Mouse (Mus musculus): ENCODE data around the gene Ttc17.

Ttc17 gene

DNA sequence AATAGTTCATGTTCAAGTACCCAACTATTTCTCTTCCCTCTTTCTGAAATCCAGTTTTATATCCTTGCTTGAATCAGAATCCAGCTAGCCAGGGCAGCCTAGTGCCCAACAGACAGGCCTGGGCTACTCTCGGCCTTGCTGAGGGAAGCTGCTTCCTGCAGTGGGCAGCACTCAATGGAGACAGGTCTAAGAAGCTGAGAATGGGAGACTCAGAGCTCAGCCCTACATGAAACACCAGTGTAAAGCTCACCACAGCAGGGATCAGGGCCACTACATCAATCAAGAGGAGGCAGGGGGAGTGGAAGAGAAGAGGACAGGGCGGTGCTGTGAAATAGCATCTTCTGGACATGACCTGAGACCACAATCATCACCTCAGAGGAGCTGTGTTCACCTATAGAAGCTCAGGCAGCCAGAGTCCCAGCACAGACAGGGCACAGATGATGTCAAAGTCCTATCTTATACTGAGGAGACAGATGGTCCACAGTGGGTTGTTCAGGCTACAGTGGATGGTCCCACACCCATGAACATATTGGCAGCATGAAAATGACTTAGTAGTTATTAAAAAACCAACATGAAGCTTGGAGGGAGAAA lies 25.3 kb downstream of the Ttc17 start:
- no peak for DNase-seq (ENCODE audit: low spot score in 2 of 2)

DNA sequence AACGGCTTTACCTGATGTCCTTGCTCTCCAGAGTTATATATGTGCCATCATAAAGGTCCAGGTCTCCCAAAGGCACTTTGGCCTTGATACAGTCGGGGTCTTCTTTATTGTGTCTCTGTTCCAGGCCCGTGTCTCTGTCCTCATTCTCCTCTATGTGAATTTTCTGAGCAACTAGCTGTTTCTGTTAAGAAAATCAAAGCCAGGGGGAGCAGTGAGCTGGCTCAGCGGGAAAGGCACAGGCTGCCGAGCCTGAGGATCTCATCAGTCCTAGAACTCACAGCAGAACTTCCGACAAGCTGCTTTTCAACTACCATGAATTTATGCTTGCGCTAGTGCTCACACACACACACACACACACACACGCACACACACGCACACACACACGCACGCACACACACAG lies 27.8 kb downstream of the Ttc17 start:
- no peak for DNase-seq (ENCODE audit: low spot score in 2 of 2)

DNA sequence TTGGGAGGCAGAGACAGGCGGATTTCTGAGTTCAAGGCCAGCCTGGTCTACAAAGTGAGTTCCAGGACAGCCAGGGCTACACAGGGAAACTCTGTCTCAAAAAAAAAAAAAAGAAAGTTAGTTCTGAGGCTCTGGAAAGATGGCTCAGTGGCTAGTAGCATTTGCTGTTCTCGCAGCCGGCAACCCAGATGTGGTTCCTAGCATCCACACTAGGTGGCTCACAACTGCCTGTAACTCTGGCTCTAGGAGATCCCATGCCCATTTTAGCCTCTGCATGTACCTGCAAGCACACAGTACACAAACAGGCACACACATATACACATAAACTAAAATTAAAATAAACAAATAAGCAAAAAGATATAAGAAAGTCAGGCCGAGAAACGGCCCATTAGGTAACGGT lies 35.4 kb downstream of the Ttc17 start:
- DNase-seq (ENCODE audit: low spot score in 2 of 2) = peak in 1 of 2 experiments; percentile 10

- DNase-seq (ENCODE audit: low spot score in 2 of 2) = no peak
These were observed 42.7 kb downstream of the Ttc17 start for GRCm38 (mm10) chr2:94363821-94364220.

DNA sequence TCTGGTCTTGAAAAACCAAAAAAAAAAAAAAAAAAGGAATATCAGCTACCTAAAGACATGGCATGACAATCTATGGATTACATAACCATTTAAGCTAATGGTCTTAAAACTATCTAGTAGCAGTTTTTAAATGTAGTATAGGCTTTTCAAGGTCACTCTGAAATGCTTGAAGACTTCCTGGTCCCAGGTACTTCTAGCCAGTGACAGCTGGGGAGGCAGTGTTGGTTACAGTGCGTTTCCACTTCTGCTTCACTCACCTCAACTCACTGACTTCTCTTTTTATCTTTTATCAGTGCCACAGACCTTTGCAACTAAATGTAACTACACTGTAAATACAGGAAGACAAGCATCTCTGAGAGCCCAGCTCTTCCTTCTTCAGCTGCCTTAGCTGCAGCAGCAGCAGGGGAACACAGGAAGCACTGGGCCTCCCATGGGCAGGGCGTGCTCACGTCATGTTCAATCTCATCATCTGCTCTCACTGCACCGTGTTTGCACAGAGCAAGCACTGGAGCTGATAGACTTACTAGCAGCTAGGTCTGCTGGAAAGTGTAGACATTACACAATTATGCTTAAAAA lies 46.0 kb downstream of the Ttc17 start:
- DNase-seq (ENCODE audit: low spot score in 2 of 2) = peak in 1 of 2 experiments; percentile 6

DNA sequence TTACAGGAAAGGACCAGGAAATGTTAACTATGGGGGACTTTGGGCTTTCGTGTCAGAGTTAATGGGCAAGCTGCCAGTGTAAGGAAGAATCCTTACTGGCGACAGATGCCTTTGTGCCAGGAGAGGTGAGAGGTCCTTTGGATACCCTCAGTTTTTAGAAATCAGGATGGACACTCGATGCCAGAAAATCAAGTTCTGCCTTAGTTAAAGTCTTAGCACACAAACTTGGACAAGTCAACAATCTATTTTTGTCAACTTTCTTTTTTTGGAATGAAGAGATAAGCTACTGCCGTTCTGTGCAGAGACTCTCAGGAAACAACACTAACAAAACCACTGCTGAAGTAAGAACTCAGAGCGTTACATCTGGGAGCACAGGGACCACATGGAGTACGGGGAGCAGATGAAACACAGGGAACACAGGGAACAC lies 58.3 kb downstream of the Ttc17 start:
- DNase-seq (ENCODE audit: low spot score in 2 of 2) = no peak

- no peak for DNase-seq (ENCODE audit: low spot score in 2 of 2)
These were observed 59.7 kb downstream of the Ttc17 start for GRCm38 (mm10) chr2:94346746-94347145.

GRCm38 (mm10) chr2:94344624-94345023 lies 61.9 kb downstream of the Ttc17 start:
- no peak for DNase-seq (ENCODE audit: low spot score in 2 of 2)

DNA sequence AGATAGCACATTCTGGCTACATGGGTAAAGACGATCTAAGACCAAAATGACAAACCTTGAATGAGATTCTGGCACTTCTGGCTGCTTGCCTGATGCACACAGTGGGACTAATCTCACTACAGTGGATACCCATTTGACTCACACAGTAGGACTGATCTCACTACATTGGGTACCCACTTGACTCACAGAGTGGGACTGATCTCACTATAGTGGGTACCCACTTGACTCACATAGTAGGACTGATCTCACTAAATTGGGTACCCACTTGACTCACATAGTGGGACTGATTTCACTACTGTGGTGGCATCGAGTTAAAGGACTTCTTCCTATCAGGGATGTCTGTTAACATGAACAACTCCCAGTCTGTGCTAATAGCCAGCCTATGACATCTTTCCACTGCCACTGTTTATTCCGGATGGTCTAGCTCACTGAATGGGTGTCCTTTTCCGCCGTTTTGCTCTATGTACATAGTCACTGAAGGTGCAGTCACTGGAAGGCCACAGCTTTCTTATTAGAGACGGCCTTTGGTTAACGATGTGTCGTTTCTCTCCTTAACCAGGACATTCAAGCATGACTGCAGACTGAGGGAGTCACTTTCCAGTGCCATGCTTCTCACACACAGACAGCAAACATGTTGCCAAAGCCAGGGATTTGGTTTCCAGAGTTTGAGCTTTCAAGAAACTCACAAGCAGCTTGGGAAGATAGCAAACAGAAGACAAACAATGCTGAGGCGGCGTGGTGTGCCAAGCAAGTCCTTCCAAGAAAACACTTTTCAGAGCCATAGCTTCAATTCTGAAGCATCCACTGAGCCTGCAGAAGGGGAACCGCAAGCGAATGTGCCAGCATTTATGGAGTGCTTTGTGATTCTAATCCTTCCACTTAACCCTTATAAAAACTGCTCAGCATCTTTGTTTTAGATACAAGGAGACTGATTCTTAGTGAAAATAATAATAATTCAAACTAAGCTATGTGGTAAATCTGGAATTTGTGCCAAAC lies 62.9 kb downstream of the Ttc17 start:
- DNase-seq (ENCODE audit: low spot score in 2 of 2) = no peak

GRCm38 (mm10) chr2:94340769-94341168 lies 65.7 kb downstream of the Ttc17 start:
- DNase-seq (ENCODE audit: low spot score in 2 of 2) = no peak

DNA sequence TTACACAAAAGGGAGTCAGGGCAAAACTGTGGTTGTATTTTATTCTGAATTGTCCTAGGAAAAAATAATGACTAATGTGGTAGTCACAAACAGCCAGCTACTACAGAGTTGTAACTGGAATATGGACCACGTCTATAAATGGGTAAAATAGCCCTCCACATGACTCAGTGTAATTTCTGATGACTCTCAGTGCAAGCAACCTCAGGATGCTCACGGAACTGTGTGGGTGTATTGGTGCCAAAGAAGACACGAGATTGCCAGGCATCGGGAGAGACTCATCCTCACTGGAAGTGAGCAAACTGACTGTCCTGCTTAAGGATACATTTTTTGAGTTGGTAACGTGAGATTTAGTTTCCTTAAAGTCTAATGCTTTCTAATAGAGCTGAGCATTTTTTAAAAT lies 67.0 kb downstream of the Ttc17 start:
- DNase-seq (ENCODE audit: low spot score in 2 of 2) = no peak

DNA sequence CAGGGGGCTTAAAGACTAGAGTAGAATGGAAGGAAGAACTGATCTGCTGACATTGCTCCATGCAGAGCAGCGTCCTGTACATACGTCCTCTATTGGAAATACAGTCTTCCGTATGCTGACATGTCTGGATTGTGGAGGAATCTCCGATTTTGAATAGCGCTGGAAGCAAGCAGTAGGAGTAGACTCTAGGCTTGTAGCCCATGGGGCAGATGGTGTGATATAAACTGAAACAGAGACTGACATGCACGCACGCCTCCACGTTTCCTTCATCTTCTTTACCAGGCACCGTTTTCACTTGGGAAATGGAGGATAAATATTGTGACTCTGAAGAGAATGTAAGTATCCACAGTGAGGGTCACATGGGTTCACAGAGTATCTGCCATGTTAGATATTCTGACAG lies 70.2 kb downstream of the Ttc17 start:
- DNase-seq (ENCODE audit: low spot score in 2 of 2) = no peak

DNA sequence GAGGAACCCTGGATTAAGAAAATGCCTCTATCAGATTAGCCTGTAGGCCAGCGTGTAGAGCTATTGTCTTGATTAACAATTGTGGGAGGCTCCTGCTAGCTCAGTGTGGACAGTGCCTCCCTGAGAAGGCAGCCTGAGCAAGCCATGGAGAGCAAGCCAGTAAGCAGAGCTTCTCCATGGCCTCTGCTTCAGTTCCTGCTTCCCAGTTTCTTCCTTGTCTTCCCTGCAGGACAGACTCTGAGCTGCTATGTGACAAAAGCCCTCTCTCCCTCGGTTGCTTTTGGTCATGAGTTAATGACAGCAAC lies 71.8 kb downstream of the Ttc17 start:
- no peak for DNase-seq (ENCODE audit: low spot score in 2 of 2)

DNA sequence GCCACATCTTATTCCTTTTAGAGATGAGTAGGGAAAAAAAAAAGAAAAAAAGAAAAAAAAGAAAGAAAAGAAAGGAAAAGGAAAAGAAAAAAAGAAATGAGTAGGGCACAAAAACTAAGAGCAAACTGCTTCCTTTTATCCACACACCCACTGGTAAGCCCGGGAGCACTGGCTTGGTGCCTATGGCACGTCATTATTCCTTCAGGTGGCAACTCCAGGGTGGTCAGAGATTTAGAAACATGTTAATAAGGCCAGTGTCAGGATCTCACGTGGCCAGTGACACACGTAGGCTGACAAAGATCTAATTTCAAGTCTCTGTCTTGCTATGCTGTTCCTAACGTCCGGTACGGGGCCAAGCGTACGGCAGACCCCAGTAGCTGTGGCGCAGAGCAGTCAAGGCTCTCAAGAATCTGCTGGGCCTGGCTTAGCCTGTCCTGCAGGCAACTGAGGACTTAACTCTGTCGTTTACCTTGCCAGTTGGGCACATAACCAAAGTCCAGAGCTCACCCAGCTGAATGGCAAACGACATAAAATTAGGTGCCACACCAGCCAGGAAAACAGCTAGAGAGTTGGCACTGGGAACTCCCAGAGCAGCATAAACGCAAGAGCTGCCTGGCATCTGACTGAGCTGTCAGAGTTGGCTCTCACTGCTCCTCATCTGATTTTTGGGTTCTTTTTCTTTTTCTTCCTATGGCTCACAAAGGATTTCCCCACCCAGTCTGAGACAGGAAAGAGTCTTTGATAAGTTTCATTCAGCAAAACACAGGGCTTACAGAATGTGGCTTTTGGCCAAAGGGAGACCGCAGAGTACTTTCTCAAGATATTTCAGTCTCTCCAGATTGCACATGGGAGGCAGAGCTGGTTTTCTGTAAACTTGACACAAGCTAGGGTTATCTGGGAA lies 72.4 kb downstream of the Ttc17 start:
- DNase-seq (ENCODE audit: low spot score in 2 of 2) = no peak

DNA sequence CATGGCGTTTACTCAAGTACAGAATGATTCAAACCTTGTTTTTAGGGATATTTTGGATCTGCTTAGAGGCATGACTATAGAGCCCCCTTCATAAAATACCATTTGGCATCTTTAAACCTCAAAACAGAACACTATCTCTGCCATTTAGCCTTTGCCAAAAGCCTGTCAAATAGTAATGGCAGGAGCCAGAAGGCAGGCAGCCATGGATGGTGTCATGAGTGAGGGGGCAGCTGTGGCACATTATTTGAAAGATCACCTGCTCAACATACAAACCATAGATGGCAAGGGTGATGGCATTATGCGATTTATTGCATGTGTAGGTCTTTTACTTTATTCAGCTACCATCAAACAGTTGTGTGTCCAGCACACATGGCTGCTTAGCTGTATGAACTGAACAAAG lies 73.4 kb downstream of the Ttc17 start:
- no peak for DNase-seq (ENCODE audit: low spot score in 2 of 2)

DNA sequence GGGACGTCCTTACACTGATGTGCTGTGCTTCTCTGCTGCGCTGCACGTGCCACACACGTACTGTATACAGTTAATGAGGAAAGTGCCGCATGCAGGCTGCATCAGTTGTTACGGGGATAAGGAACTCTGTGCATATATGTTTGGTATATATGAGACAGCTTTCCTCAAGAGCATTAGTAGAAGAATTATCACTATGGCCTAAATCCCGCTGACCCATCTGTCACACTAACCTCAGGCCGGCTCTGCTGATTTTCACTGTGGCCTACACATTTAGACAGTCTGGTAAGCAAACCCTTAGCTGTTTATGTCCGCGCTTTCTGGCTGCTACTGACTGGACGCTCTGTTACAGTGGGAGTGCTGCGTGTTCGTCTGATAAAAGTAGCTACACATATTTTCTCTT lies 77.2 kb downstream of the Ttc17 start:
- no peak for DNase-seq (ENCODE audit: low spot score in 2 of 2)

DNA sequence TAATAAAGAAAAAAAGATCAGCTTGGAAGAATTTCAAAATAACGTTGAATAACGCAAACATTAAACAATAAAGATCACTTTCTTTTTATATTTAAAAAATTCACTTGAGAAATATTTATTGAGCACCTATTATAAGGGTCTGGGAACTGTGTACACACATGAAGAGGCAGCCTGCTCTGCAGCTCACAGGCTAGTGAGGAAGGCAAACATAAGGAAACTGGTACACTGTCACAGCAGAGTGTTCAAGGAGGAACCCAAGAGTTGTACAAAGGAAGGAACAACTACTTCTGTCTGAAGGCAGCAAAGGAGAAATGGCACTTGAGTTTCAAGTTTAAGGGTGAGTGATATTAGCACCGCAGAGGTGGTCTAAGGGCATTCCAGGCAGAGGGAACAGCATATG lies 78.7 kb downstream of the Ttc17 start:
- no peak for DNase-seq (ENCODE audit: low spot score in 2 of 2)

GRCm38 (mm10) chr2:94319780-94320179 lies 86.7 kb downstream of the Ttc17 start:
- DNase-seq (ENCODE audit: low spot score in 2 of 2) = no peak

DNA sequence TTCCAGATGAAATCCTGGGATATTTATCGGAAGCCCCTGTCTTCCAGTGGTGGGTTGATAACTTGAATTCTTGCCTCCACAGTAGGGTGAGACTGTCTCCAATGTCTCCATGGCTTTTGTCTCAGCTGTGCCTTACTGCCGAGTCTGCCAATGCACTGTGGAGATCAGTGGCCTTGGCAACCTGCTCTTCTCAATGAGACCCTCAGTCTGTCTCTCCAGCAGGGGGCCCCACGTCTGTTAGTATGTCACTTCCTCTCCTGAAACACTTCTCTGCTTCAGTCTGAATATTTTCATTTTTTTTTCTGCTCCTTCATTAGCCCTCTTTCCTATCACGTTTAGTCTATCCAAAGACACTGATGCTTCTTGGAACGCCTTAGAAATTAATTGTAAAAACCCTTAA lies 90.0 kb downstream of the Ttc17 start:
- no peak for DNase-seq (ENCODE audit: low spot score in 2 of 2)

- DNase-seq (ENCODE audit: low spot score in 2 of 2) = no peak
These were observed 102.5 kb downstream of the Ttc17 start for GRCm38 (mm10) chr2:94303984-94304383.

GRCm38 (mm10) chr2:94302393-94302792 lies 104.1 kb downstream of the Ttc17 start:
- no peak for DNase-seq (ENCODE audit: low spot score in 2 of 2)

DNA sequence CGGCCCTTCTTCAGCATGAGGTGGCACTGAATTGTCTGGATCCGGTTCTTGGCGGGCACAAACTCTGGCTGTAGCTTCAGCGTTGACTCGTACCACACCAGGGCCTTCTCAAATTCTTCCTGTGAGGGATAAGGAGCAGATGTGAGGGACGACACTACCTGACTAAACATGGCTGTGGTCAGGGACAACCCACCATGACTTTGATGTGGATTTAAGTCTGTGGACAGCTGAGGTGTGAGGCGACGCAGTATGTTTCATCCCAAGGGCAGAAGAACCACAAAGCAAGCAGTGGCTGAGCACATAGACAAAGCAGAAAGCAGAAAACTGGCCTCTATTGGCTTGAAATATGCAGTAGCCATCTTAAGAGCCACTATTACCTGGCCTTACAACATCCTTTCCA lies 104.7 kb downstream of the Ttc17 start:
- no peak for DNase-seq (ENCODE audit: low spot score in 2 of 2)
